Mouse (Mus musculus): Measurements from ENCODE around the gene Appbp2. TPM values are rescaled to one million over a fixed set of nuclear protein-coding genes. Genes with fewer than 3 reads are reported as not detected.
A peak's percentile ranks its signal among the peaks of the same experiment; 100 is the strongest.

Gene Appbp2
- polyA plus RNA-seq, 2 experiments, result 30.4 to 48.0 TPM

DNA sequence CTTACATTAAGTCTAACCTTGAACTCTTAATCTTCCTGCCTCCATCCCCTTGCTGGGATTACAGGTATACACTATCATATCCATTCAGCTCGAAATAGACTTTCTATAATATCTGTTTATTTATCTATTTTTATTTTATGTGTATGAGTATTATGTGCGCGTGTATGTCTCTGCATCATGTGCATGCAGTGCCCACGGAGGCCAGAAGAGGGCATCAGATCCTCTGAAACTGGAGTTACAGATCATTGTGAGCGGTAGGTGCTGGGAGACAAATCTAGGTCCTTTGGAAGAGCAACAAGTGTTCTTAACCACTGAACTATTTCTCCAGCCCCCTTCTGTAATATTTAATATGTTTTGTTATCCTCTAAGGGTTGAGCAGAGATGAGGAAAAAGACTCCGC is 38.4 kb upstream of the Appbp2 start:
- no peak for DNase-seq (ENCODE audit: low spot score)
- Histone ChIP-seq H3K9me3 (ENCODE audit: control insufficient read depth, low read length) (no peaks in the 10 kb centered on the region), H3K27ac (replicated peaks; ENCODE audit: low read depth, low read length) (no peak overlapping the region), H3K27me3 (ENCODE audit: control insufficient read depth, insufficient read depth, low read length) (no peaks in the 10 kb centered on the region), H3K9ac (ENCODE audit: low read depth, low read length, severe bottlenecking) (no peak overlapping the region), H3K4me1 (ENCODE audit: control insufficient read depth, insufficient read depth, low read length) (no peaks in the 10 kb centered on the region), H3K36me3 (ENCODE audit: control insufficient read depth, insufficient read depth, low read length) (no peaks in the 10 kb centered on the region), H3K4me3 (replicated peaks; ENCODE audit: low read length) (no peak overlapping the region), H3K4me2 (replicated peaks; ENCODE audit: low read depth, low read length, severe bottlenecking) (no peak overlapping the region)
- WGBS, result 71% methylated on average over 6 of the region's 6 CpGs
- no peak for TF ChIP-seq POLR2A (IDR thresholded peaks at IDR 0.05; ENCODE audit: borderline replicate concordance, extremely low read depth, insufficient read depth, insufficient read length)
- no peak for ATAC-seq (ENCODE audit: low FRiP score, low read depth)

DNA sequence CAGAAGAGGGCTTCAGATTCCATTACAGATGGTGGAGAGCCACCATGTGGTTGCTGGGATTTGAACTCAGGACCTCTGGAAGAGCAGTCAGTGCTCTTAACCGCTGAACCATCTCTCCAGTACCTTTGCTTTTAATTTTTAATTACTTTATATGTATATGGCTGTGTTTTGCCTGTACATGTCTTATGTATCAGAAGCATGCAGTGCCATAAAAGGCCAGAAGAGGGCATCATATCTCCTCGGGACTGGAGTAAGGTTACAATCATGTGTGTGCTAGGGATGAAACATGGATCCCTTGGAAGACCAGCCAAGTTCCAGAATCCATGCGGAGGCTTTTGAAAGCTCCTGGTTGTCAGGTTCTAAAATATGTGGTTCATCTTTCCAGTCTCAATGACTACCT is 35.7 kb upstream of the Appbp2 start:
- Histone ChIP-seq H3K36me3 (ENCODE audit: control insufficient read depth, insufficient read depth, low read length) (no peaks in the 10 kb centered on the region), H3K9me3 (ENCODE audit: control insufficient read depth, low read length) (no peaks in the 10 kb centered on the region), H3K4me3 (replicated peaks; ENCODE audit: low read length) (no peak overlapping the region), H3K27ac (replicated peaks; ENCODE audit: low read depth, low read length) (no peak overlapping the region), H3K27me3 (ENCODE audit: control insufficient read depth, insufficient read depth, low read length) (no peaks in the 10 kb centered on the region), H3K9ac (ENCODE audit: low read depth, low read length, severe bottlenecking) (no peak overlapping the region), H3K4me2 (replicated peaks; ENCODE audit: low read depth, low read length, severe bottlenecking) (no peak overlapping the region), H3K4me1 (ENCODE audit: control insufficient read depth, insufficient read depth, low read length) (no peaks in the 10 kb centered on the region)
- DNase-seq (ENCODE audit: low spot score) (no peak), ATAC-seq (ENCODE audit: low FRiP score, low read depth) (no peak)
- 51% methylated on average over 3 of the region's 3 CpGs for WGBS
- no peak for TF ChIP-seq POLR2A (IDR thresholded peaks at IDR 0.05; ENCODE audit: borderline replicate concordance, extremely low read depth, insufficient read depth, insufficient read length)

DNA sequence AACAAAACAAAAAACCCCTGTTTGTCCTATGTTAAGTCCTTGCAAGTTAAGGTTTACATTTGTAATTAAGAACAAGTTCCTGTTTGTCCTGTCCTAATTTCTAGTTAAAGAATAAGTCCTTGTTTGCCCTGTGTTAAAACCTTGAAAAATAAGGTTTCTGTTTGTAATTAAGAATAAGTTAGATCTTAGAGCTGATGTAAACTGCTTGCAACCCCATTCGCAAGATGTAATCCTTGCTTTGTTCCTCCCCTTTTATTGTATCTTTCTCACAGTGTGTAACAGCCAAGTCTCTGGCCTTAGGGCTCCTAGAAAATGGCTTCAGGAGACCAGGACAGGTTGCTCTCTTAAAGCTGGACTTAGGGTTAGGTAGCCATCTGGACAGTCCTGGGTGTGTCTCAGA is 32.5 kb upstream of the Appbp2 start:
- Histone ChIP-seq H3K27ac (replicated peaks; ENCODE audit: low read depth, low read length) (no peak overlapping the region), H3K4me3 (replicated peaks; ENCODE audit: low read length) (no peak overlapping the region), H3K4me2 (replicated peaks; ENCODE audit: low read depth, low read length, severe bottlenecking) (no peak overlapping the region), H3K4me1 (ENCODE audit: control insufficient read depth, insufficient read depth, low read length) (no peaks in the 10 kb centered on the region), H3K27me3 (ENCODE audit: control insufficient read depth, insufficient read depth, low read length) (no peaks in the 10 kb centered on the region), H3K36me3 (ENCODE audit: control insufficient read depth, insufficient read depth, low read length) (no peaks in the 10 kb centered on the region), H3K9ac (ENCODE audit: low read depth, low read length, severe bottlenecking) (no peak overlapping the region), H3K9me3 (ENCODE audit: control insufficient read depth, low read length) (no peaks in the 10 kb centered on the region)
- TF ChIP-seq POLR2A (IDR thresholded peaks at IDR 0.05; ENCODE audit: borderline replicate concordance, extremely low read depth, insufficient read depth, insufficient read length), result no peak
- ATAC-seq (ENCODE audit: low FRiP score, low read depth) (no peak), DNase-seq (ENCODE audit: low spot score) (no peak)
- 80% methylated on average over 1 of the region's 1 CpGs for WGBS

DNA sequence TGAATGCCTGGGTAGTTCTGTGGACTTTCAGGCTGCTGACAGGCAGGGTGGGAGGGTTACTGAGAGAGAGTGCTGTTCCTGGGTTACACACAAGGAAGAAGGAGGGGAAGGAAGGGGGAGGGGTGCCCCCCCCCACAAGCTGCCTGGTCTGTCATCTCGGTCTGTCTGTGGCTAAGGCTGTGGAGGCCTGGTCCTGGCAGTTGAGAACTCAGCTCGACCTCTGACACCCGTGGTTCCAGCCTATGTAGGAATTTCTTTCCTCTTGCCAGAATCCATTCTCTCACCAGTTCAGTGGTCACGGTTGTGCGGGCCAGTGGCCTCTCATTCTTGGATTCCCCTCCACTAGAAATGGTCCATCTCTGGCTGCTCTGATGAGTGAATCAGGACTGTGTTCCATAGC is 29.7 kb upstream of the Appbp2 start:
- no peak for DNase-seq (ENCODE audit: low spot score)
- 69% methylated on average over 5 of the region's 5 CpGs for WGBS

DNA sequence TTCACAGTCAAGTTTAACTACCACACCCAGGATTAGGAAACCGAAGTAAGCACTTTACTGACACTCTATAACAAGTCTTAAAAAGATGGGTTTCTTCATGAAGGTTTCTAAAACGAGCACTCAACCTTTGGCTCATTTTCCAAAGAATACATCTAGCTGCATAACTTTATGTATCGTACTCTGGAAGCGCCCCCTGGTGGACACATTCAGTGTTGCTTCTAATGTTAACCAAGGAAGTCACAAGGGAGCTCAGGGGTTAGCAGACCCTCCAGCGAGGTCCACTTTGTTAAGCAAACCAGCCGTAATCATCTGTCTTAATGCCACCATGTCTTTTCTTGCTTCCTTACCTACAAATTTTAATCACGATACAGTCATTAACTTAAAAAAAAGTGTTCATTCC is 26.3 kb upstream of the Appbp2 start:
- WGBS, result 31% methylated on average over 7 of the region's 7 CpGs
- H3K27me3 ChIP-seq (ENCODE audit: control insufficient read depth, insufficient read depth, low read length), result no peaks in the 10 kb centered on the region
- no peak overlapping the region for H3K4me3 ChIP-seq (replicated peaks; ENCODE audit: low read length)
- H3K4me2 ChIP-seq (replicated peaks; ENCODE audit: low read depth, low read length, severe bottlenecking), result no peak overlapping the region
- TF ChIP-seq POLR2A (IDR thresholded peaks at IDR 0.05; ENCODE audit: borderline replicate concordance, extremely low read depth, insufficient read depth, insufficient read length), result no peak
- no peaks in the 10 kb centered on the region for H3K4me1 ChIP-seq (ENCODE audit: control insufficient read depth, insufficient read depth, low read length)
- no peak overlapping the region for H3K9ac ChIP-seq (ENCODE audit: low read depth, low read length, severe bottlenecking)
- ATAC-seq (ENCODE audit: low FRiP score, low read depth) (no peak), DNase-seq (ENCODE audit: low spot score) (peak; percentile 58)
- H3K36me3 ChIP-seq (ENCODE audit: control insufficient read depth, insufficient read depth, low read length), result no peaks in the 10 kb centered on the region
- H3K27ac ChIP-seq (replicated peaks; ENCODE audit: low read depth, low read length), result no peak overlapping the region
- no peaks in the 10 kb centered on the region for H3K9me3 ChIP-seq (ENCODE audit: control insufficient read depth, low read length)

More for the DNA sequence above, 29.7 kb upstream of the Appbp2 start:
- no peak for TF ChIP-seq POLR2A (IDR thresholded peaks at IDR 0.05; ENCODE audit: borderline replicate concordance, extremely low read depth, insufficient read depth, insufficient read length)
- Histone ChIP-seq H3K36me3 (ENCODE audit: control insufficient read depth, insufficient read depth, low read length) (no peaks in the 10 kb centered on the region), H3K4me2 (replicated peaks; ENCODE audit: low read depth, low read length, severe bottlenecking) (no peak overlapping the region), H3K27me3 (ENCODE audit: control insufficient read depth, insufficient read depth, low read length) (no peaks in the 10 kb centered on the region), H3K4me1 (ENCODE audit: control insufficient read depth, insufficient read depth, low read length) (no peaks in the 10 kb centered on the region), H3K27ac (replicated peaks; ENCODE audit: low read depth, low read length) (no peak overlapping the region), H3K4me3 (replicated peaks; ENCODE audit: low read length) (no peak overlapping the region), H3K9me3 (ENCODE audit: control insufficient read depth, low read length) (no peaks in the 10 kb centered on the region), H3K9ac (ENCODE audit: low read depth, low read length, severe bottlenecking) (no peak overlapping the region)
- no peak for ATAC-seq (ENCODE audit: low FRiP score, low read depth)

DNA sequence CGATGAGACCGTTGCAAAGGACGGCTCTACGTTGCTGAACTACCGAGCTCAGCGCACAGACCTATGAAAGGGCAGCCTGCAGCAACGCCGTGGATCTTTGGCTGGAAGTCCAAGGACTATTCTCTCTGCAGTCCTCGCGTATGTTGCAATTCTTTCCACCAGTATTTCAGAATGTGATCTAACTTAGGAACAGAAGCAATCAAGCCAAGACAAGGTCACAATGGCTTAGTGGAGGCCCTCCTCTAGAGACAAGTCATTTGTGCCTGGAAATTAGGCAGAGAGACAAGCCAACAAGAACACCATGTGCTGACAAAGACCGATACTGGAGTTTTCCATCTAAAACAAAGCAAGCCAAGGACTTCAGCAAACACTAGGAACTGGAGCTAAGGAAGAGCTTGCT is 24.0 kb upstream of the Appbp2 start:
- no peak overlapping the region for H3K27ac ChIP-seq (replicated peaks; ENCODE audit: low read depth, low read length)
- H3K9me3 ChIP-seq (ENCODE audit: control insufficient read depth, low read length), result no peaks in the 10 kb centered on the region
- H3K36me3 ChIP-seq (ENCODE audit: control insufficient read depth, insufficient read depth, low read length), result no peaks in the 10 kb centered on the region
- no peak overlapping the region for H3K4me2 ChIP-seq (replicated peaks; ENCODE audit: low read depth, low read length, severe bottlenecking)
- no peak overlapping the region for H3K4me3 ChIP-seq (replicated peaks; ENCODE audit: low read length)
- WGBS, result 80% methylated on average over 11 of the region's 11 CpGs
- DNase-seq (ENCODE audit: low spot score), result no peak
- no peaks in the 10 kb centered on the region for H3K4me1 ChIP-seq (ENCODE audit: control insufficient read depth, insufficient read depth, low read length)
- no peak for TF ChIP-seq POLR2A (IDR thresholded peaks at IDR 0.05; ENCODE audit: borderline replicate concordance, extremely low read depth, insufficient read depth, insufficient read length)
- no peak for ATAC-seq (ENCODE audit: low FRiP score, low read depth)
- no peak overlapping the region for H3K9ac ChIP-seq (ENCODE audit: low read depth, low read length, severe bottlenecking)
- no peaks in the 10 kb centered on the region for H3K27me3 ChIP-seq (ENCODE audit: control insufficient read depth, insufficient read depth, low read length)

Data from limb, embryonic 14.5 days (tissue).